Mouse (Mus musculus) hindbrain, postnatal 0 days (tissue): ENCODE results near the gene Celf1. TPM values are rescaled to one million over a fixed set of nuclear protein-coding genes. Genes with fewer than 3 reads are reported as not detected.

Source experiments
- ATAC-seq: fragments of 200-750 bp; cut with Nextera tagmentation; 2 replicates; pipeline ENCODE4 v1.8.0; 2017; ENCODE audit warnings: mild to moderate bottlenecking, moderate TSS enrichment, moderate library complexity
- DNase-seq: peaks from one replicate; pipeline ENCODE4 v3.0.0-alpha.2; 2015; ENCODE audit warnings: low spot score
- H3K27ac ChIP-seq: fragments of 300-500 bp; sonication (generic); 2 replicates; pipeline ENCODE4 v1.5.1; 2014; ENCODE audit warnings: mild to moderate bottlenecking
- H3K27me3 ChIP-seq: fragments of 300-500 bp; sonication (generic); 2 replicates; pipeline ENCODE4 v1.6.1; 2014; ENCODE audit warnings: low read length, mixed read lengths; ENCODE audit not compliant: insufficient read depth
- H3K36me3 ChIP-seq: fragments of 300-500 bp; sonication (generic); 2 replicates; pipeline ENCODE4 v1.6.1; 2014; ENCODE audit warnings: low read length, mixed read lengths; ENCODE audit not compliant: insufficient read depth
- H3K4me1 ChIP-seq: fragments of 300-500 bp; sonication (generic); 2 replicates; pipeline ENCODE4 v1.6.1; 2014; ENCODE audit warnings: antibody characterized with exemption, low read length, mixed read lengths; ENCODE audit not compliant: insufficient read depth
- H3K4me2 ChIP-seq: fragments of 300-500 bp; sonication (generic); 2 replicates; pipeline ENCODE4 v1.6.1; 2014; ENCODE audit warnings: low read depth, mild to moderate bottlenecking, low read length, moderate library complexity, mixed read lengths
- H3K4me3 ChIP-seq: fragments of 300-500 bp; sonication (generic); 2 replicates; pipeline ENCODE4 v1.5.1; 2014; ENCODE audit warnings: low read length
- H3K9ac ChIP-seq: fragments of 300-500 bp; sonication (generic); replicated peaks from 2 replicates; pipeline ENCODE4 v1.6.1; 2014; ENCODE audit warnings: mild to moderate bottlenecking, low read length, moderate library complexity, mixed read lengths
- H3K9me3 ChIP-seq: fragments of 300-500 bp; sonication (generic); 2 replicates; pipeline ENCODE4 v1.6.1; 2016; ENCODE audit warnings: low read length, mixed read lengths
- CTCF ChIP-seq: IDR thresholded peaks from 2 replicates; pipeline ENCODE4 v1.5.1; 2016; ENCODE audit warnings: antibody characterized with exemption, control low read depth, low read depth
- WGBS: fragments of 180-500 bp; shearing (Covaris S2); extraction: QIAGEN DNeasy Blood & Tissue Kit; methylation state at CpG from one replicate; pipeline ENCODE4 v1.1.7; 2014; 5-methylcytosine and 5-hydroxymethylcytosine counted together
- polyA plus RNA-seq: library from polyadenylated mRNA; unstranded; fragments of >200 nt; fragmentation: Nextera tagmentation; extraction: Ambion mirVana; gene quantifications from 2 replicates; pipeline ENCODE4 v1.2.1, GENCODE M21; 2015
- total RNA-seq: library from RNA; depleted of rRNA; stranded (reverse); fragments of >200 nt; gene quantifications from 2 replicates; pipeline ENCODE4 v1.2.3, GENCODE M21; 2014

Celf1 gene
- total and polyA plus RNA-seq, 2 experiments from 2014 or later = 63.1 to 68.6 TPM

- H3K9me3 ChIP-seq = no peaks in the 10 kb centered on the region
- H3K27ac ChIP-seq = peak overlapping the region; percentile 95
- H3K4me2 ChIP-seq = peak overlapping the region; percentile 92
- H3K4me3 ChIP-seq = peak overlapping the region; percentile 53
- H3K4me1 ChIP-seq = no peaks in the 10 kb centered on the region; the same call in 1 of the 2 replicates
- peaks cover 5% of the 10 kb centered on the region; the same call in 1 of the 2 replicates for H3K36me3 ChIP-seq
- DNase-seq (peak; percentile 74), ATAC-seq (peak; percentile 90)
- under 1% methylated on average over 66 of the region's 73 CpGs for WGBS
- H3K27me3 ChIP-seq = no peaks in the 10 kb centered on the region
- H3K9ac ChIP-seq = peak overlapping the region; percentile 91
- TF ChIP-seq CTCF = no peak
Measured at GRCm38 (mm10) chr2:90917233-90917998, 22.8 kb upstream of the Celf1 start.

- TF ChIP-seq CTCF = no peak
- ATAC-seq (peak; percentile 78), DNase-seq (no peak)
- WGBS = 9% methylated on average over 16 of the region's 16 CpGs
- H3K36me3 ChIP-seq = peaks cover 1% of the 10 kb centered on the region; the same call in 1 of the 2 replicates
- peak overlapping the region; percentile 53 for H3K4me3 ChIP-seq
- H3K9ac ChIP-seq = peak overlapping the region; percentile 91
- peak overlapping the region; percentile 92 for H3K4me2 ChIP-seq
- H3K27me3 ChIP-seq = no peaks in the 10 kb centered on the region
- no peaks in the 10 kb centered on the region for H3K9me3 ChIP-seq
- H3K27ac ChIP-seq = peak overlapping the region; percentile 95
- no peaks in the 10 kb centered on the region; the same call in 1 of the 2 replicates for H3K4me1 ChIP-seq
Measured at GRCm38 (mm10) chr2:90917999-90918698, 22.0 kb upstream of the Celf1 start.

DNA sequence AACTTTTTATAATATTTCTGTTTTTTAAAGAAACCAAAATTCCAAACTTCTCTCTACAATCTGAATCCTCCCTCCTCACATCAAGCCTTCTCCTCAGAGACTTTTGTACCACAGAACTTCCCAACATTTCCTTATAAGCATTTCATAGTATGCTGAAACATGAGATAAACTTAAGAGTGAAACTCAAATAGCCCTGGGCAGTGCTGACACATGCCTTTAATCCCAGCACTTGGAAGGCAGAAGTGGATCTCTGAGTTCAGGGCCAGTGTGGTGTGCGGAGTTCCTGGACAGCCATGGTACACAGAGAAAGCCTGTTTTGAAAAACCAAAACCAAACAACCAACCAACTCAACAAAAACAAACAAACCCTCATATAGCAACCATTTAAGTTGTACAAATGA lies 19.0 kb upstream of the Celf1 start:
- ATAC-seq (no peak), DNase-seq (no peak)
- no peak overlapping the region for H3K4me3 ChIP-seq
- H3K27me3 ChIP-seq = no peaks in the 10 kb centered on the region
- H3K9ac ChIP-seq = no peak overlapping the region
- TF ChIP-seq CTCF = no peak
- no peaks in the 10 kb centered on the region; the same call in 1 of the 2 replicates for H3K4me1 ChIP-seq
- H3K36me3 ChIP-seq = no peaks in the 10 kb centered on the region
- no peak overlapping the region for H3K27ac ChIP-seq
- WGBS = 94% methylated on average over 1 of the region's 1 CpGs
- H3K4me2 ChIP-seq = no peak overlapping the region
- H3K9me3 ChIP-seq = no peaks in the 10 kb centered on the region

DNA sequence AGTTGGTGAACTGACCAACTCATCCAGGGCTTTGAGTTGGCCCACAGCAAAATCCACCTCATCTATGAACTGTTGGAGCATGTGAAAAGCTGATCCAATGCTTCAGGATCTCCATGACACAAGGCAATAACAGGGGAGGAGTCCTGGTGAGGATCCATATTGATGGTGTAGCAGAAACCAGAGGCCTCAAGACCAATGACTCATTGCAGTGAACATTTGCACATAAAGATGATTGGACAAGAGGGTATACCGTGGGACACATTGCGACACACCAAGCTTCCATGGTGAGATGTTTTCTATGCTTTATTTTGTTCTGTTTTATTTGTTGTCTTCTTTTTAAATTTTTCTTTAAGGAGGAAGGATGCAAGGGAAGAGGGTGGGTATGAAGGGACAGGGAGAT lies 17.5 kb upstream of the Celf1 start:
- no peaks in the 10 kb centered on the region for H3K4me1 ChIP-seq
- ATAC-seq (no peak), DNase-seq (no peak)
- no peaks in the 10 kb centered on the region for H3K36me3 ChIP-seq
- H3K4me3 ChIP-seq = no peak overlapping the region
- no peak overlapping the region for H3K9ac ChIP-seq
- no peak overlapping the region for H3K27ac ChIP-seq
- no peaks in the 10 kb centered on the region for H3K27me3 ChIP-seq
- WGBS = 98% methylated on average over 2 of the region's 2 CpGs
- H3K9me3 ChIP-seq = no peaks in the 10 kb centered on the region
- H3K4me2 ChIP-seq = no peak overlapping the region
- no peak for TF ChIP-seq CTCF

GRCm38 (mm10) chr2:90928566-90928965 lies 11.6 kb upstream of the Celf1 start:
- H3K9me3 ChIP-seq = no peaks in the 10 kb centered on the region
- no peak overlapping the region for H3K4me2 ChIP-seq
- H3K27me3 ChIP-seq = no peaks in the 10 kb centered on the region
- H3K27ac ChIP-seq = no peak overlapping the region
- no peaks in the 10 kb centered on the region for H3K36me3 ChIP-seq
- TF ChIP-seq CTCF = no peak
- H3K4me3 ChIP-seq = no peak overlapping the region
- no peaks in the 10 kb centered on the region for H3K4me1 ChIP-seq
- DNase-seq (no peak), ATAC-seq (no peak)
- 90% methylated on average over 13 of the region's 13 CpGs for WGBS
- no peak overlapping the region for H3K9ac ChIP-seq

- H3K4me2 ChIP-seq = no peak overlapping the region
- WGBS = 80% methylated on average over 8 of the region's 8 CpGs
- ATAC-seq (no peak), DNase-seq (no peak)
- H3K27ac ChIP-seq = no peak overlapping the region
- H3K9me3 ChIP-seq = no peaks in the 10 kb centered on the region
- TF ChIP-seq CTCF = no peak
- H3K9ac ChIP-seq = no peak overlapping the region
- H3K4me3 ChIP-seq = no peak overlapping the region
- no peaks in the 10 kb centered on the region for H3K36me3 ChIP-seq
- H3K4me1 ChIP-seq = no peaks in the 10 kb centered on the region
- no peaks in the 10 kb centered on the region for H3K27me3 ChIP-seq
Measured at GRCm38 (mm10) chr2:90931829-90932228, 8.4 kb upstream of the Celf1 start.
